Mouse (Mus musculus): ENCODE data around the gene Cpe.

Gene Cpe

DNA sequence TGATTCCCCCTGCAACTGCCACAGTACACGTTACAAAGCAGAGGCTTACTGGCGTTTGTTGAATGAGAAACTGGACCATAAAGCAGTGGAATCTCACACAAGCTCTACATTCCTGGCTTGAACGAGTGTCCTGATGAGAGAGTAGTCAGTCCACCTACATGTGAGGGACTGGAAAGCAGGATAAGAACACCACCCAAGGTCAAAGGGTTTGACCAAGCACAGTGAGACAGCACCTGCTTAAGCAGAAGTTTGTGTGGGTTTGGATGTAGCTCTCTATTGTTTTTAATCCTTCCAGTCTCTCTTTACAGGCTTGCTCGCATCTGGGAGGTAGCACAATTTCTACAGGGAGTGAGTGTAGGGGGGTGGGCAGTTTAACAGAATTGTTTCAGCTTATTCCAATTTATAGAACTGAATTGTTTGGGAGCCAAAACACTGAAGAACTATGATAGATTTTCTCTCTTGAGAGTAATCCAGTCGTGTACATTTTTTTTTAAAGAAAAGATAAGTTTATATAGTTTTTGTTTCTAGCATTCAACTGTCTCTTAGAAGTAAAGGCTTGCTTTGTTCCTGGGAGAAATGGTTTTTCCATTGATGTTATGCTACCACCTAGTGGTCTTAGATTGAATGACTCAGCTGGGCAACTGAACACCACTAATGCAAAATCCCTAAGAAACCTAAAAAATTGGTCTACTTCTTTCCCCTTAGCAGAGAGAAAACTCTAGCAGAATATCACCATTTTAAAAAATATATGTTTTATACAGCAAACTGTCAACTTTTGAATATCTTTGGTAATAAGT, 144.6 kb downstream of the Cpe start:
- no peak for DNase-seq (ENCODE audit: low spot score)

DNA sequence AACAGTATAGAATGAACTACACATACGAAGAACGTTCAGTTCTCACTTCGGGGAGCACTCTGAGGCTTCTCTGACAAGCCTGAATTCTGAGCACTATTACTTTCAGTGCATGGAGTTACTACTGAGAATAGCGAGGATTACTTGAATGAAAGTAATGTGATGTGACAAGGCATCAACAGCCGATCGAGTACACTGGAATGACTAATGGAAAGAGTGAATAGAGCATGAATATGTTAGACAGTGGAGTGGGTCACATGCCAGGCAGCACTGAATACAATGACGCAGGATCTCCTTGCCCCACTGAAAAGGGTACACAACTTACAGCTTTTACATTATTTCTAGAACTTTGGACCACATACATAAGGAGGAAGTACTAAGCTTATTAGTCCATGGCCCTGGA, 149.4 kb downstream of the Cpe start:
- DNase-seq (ENCODE audit: low spot score) = no peak

Data from urinary bladder, postnatal 10 days (tissue).